Mouse (Mus musculus) liver, embryonic 14.5 days (tissue): ENCODE data around the gene Bcas3.

Experiments
- CTCF ChIP-seq: IDR thresholded peaks from 2 replicates; pipeline ENCODE4 v1.5.1; 2016; ENCODE audit warnings: antibody characterized with exemption, low read depth, control low read depth
- EP300 ChIP-seq: IDR thresholded peaks from 2 replicates; pipeline ENCODE4 v1.6.1; 2016; ENCODE audit warnings: antibody characterized with exemption, low read depth

DNA sequence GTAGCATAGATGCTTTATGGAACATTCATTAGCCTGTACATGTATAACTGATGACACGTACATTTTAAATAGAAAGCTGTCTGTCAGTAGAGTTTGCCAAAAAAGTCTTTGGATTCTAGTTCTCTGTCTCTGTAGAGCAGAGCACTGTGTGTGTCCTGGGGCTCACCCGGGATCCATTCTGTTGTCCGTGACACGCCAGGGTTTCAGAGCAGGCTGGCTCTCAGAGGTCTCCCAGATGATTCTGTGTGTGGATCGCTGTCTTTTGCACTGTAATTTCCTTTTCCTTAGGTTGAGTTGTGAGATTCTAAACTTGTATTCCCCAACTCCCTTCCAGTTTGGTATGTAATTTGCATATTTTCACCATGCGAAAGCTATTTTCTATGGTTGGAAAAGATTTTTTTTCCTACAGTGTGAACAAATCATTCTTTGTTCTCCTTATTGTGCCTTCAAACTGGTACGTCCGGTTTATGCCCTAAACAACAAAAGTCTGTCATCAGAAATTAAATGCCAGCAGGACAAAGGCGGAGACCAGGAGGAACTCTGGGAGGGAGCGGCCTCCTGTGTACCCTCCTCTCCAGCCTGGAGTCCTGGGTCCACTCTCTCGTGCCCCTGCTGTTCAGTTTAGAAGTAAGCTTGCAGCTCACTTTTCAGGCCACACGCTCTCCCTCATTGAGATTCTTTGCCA is 39.4 kb downstream of the Bcas3 start:
- no peak for TF ChIP-seq CTCF
- no peak for TF ChIP-seq EP300
